Mouse (Mus musculus) gastrocnemius, postnatal 25 days (tissue): ENCODE measurements around the gene Pla2g6. TPM values are rescaled to one million over a fixed set of nuclear protein-coding genes. Genes with fewer than 3 reads are reported as not detected.

Experiments
- DNase-seq: peaks from one replicate; pipeline ENCODE4 v3.0.0; 2022
- total RNA-seq, 2 experiments: library from RNA; stranded (reverse); gene quantifications; 1 replicate in 1 of 2; 2 replicates in 1 of 2; pipeline ENCODE4 v1.2.3; 2021

Pla2g6 gene
- total RNA-seq, 2 experiments from 2014 or later: 15.0 to 16.0 TPM

DNA sequence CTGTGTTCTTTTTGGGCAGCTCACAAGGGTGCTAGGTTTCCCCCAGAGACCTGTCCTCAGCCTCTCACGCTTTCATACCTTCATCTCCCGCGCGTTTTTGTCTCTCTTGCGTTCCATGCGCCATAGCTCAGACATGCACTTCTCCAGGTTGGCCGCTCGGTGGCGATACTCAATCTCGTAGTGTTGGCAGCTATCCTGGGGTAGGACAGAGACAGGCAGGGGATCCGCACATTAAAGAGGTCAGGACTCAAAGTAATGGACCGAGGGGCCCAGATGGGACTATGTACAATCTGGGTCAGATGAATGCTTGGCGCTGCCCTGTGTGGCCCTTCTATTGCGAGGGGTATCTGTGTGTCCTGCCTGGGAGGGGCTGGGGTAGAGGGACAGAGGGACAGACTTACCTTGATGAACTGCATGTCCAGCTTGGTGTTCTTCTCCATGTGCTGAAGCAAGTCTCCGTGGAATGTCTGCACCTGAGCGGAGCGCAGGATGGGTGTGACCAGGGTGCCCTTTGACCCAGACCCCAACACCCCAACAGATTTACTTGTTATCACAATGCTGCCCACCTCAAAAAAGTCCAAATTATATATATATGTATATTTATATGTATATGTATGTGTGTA, 57.0 kb downstream of the Pla2g6 start:
- no peak for DNase-seq

GRCm38 (mm10) chr15:79270317-79271123, 57.7 kb downstream of the Pla2g6 start:
- DNase-seq: peak; percentile 75

DNA sequence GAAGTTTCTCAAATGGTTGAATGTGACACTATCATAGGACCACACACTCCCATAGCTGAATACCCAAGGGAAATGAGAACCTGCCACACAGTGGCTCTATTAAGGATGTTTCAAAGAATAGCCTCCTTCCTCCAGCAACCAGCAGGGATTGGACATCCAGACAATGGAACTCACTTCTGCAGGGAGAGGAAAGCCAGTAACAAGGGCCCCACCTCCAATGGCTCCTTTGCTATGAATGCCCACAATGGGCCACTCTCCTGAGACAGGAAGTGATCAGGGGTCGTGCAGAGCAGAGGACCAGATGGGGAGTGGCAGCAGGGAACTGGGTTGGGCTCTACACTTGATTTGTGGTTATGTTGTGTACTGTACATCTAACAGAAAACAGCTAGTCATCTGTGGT, 59.7 kb downstream of the Pla2g6 start:
- DNase-seq: no peak

DNA sequence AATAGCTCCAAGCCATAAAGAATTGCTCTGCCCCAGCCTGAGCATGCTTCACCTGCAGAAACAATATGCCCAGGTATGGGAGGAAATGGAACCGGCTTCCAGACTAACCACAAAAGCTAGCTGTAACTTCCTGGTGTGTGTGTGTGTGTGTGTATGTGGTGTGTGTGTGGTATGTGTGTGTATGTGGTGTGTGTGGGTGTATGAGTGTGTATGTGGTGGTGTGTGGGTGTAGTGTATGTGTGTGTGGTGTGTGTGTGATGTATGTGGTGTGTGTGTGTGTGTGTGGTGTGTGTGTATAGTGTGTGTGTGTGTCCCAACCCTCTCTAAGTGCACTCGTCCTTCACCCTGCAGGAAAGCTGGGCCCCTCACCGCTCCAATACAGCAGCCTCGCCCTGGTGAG, 62.8 kb downstream of the Pla2g6 start:
- no peak for DNase-seq

DNA sequence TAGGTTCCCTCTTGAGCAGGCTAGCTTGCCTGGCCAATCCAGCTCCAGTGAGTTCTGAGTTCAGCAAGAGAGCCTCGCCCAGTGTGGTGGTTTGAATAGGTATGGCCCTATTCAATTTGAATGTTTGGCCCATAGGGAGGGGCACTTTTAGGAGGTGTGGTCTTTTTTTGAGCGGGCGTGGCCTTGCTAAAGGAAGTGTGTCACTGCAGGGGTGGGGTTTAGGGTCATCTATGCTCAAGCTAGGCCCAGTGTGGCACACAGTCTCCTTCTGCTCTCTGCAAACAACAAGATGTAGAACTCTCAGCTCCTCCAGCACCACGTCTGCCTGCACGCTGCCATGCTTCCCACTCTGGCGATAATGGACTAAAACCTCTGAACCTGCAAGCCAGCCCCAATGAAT, 64.5 kb downstream of the Pla2g6 start:
- DNase-seq: no peak

DNA sequence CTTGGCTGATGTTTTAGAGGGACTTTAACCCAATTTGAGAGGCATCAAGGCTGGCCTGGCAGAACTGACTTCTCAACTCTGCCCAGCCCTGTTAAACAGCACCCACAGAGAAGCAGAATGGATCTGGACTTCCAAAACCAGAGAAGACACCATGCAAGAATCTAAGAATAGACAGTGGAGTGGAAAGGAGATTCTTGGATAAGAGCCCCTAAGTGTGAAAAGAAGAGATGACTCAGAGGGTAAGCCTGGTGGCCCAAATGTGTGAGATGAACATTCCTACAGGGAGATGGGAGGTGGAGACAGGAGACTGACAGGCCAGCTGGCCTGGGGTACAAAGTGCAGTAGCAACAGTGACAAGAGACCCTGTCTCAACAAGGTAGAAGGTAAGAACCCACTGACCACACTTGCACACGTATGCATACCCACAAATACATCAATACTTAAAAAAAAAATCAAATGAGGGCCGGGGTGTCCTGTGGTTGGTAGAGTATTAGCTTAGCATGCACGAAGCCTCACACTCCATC, 65.3 kb downstream of the Pla2g6 start:
- no peak for DNase-seq

DNA sequence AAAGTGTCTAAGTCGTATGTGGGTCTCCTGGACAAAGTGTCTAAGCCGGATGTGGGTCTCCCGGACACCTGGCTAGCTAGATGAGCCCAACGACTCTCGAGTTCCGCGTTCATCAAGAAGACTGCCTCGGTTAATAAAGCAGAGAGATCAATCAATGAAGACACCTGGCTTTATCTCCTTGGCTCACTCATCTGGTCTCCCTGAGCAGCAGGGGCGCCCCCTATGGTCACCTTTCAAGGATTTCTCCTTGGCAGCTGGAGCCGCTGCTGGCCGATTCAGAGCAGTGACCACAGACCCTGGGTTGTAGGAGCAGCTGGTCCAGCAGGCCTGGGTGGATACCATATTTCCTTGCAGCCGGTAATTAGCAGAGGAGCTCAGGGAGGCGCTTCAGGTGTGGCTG, 65.8 kb downstream of the Pla2g6 start:
- DNase-seq: no peak

DNA sequence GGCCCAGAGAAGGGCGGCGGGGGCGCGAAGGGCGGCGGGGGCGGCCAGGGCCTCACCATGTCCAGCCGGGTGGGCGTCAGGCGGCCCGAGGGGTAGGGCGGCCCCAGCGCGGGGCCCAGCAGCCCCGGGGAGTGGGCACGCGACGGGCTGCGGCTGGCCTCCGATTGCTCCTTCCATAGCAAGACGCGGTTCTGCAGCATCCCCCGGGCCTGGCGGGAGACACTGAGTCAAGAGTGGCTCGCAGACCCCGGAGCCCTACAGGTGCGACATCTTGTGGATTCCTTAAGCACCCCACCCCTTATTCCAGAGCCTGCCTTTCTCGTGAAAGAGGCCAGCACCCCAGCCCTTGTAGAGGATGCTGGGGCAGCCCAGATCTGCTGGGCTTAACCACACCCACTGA, 66.4 kb downstream of the Pla2g6 start:
- DNase-seq: no peak

- no peak for DNase-seq
Measured at GRCm38 (mm10) chr15:79261095-79261725, 67.0 kb downstream of the Pla2g6 start.

DNA sequence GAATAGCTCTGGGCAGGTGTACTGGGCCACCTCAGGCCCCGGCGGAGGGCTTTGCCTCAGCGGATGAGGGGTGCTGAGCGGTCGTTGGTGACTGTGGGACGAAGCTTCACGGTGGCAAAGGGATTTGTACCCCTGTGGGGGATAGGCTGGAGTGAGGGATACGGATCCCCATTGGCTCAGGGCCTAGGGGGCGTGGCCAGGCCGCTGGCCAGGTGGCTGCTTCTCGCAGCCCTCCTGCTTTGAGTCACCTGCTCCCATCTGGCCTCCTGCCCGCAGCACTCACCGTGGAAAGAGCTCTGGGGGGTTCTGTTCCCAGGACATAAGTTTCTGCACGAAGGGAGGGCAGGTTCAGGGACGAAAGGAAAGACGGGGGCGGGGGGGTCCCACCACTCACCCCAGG, 69.7 kb downstream of the Pla2g6 start:
- DNase-seq: no peak

DNA sequence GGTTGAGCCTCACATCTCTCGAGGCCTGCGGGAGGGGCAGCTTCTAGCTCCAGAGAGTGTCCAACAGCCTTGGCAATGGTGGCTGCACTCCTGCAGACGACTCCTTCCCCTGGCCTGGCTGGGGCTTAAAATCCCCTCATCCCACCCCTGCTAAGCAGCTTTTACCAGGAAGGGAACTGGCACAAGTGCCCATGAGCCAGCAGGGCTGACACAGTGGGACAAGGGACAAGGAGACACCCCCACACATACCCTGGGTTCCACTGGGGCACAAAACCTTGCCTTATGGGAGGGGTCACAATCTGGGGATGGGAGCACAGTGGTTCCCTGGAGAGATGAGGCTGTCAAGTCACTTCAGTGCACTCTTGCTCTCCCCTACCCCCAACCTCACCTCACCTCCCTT, 73.5 kb downstream of the Pla2g6 start, which contains the start of gene Slc16a8:
Slc16a8 (minus strand) TSS at position 101 of the 400 bp plus-strand sequence.
- DNase-seq: no peak

GRCm38 (mm10) chr15:79252580-79252979, 75.6 kb downstream of the Pla2g6 start:
- DNase-seq: no peak

- DNase-seq: no peak
Measured at GRCm38 (mm10) chr15:79251781-79252491, 76.3 kb downstream of the Pla2g6 start.

DNA sequence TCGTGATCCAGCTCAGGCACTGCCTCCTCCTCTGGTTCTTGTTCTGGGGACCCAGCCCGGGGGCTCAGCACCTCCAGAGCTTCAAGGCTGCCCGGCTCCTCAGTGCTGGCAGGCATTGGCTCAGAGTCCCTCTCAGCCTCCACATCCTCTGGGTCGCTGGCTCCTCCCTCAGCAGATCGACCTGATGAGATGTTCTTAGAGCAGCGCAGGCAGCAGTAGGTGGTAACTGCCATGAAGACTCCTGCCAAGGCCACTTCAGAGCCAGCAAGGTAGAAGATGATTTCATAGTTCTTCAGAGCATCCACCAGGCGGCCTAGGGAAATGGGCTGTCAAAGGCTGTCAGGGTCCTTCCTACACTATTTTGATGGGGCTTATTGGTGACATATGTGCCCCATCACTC, 77.0 kb downstream of the Pla2g6 start:
- no peak for DNase-seq

GRCm38 (mm10) chr15:79250236-79250635, 78.0 kb downstream of the Pla2g6 start:
- no peak for DNase-seq

GRCm38 (mm10) chr15:79245321-79245720, 82.9 kb downstream of the Pla2g6 start:
- DNase-seq: no peak

GRCm38 (mm10) chr15:79244071-79244893, 83.9 kb downstream of the Pla2g6 start:
- DNase-seq: no peak

DNA sequence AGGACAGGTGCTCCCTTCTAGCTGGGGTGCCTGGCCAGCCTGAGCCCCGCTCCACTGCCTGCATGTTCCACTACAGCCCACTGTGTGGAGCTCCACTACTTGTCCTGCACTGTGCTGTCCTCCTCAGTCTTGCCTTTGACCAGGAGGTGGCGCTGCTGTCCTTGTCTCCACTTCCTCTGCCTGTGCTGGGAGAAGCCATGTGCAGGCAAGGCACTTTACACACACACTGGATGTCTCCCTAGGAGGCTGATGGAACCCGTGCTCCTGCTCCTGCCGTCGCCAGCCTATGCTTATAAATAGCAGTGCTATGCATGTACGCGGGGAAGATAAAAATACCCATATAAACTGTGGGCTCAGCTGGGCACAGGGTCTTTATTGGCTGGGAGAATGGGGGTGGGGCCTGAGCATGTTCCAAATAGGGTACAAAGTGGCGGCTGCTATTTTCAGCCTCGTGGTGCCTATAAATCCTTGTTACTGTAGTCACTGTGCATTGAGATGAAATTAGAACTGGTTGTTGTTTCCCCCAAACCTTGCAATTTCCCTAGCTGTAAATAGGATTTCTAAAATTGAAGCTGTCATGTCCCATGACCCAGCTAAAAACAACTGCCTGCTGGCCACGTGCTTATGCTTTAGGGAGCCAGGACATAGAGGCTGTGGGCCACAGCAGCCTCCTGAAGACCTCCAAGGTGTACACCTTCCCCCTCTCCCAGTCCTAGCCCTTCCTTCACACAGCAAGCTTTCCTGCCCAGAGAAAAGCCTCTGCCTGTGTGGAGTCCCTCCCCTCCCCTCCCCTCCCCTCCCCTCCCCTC, 84.8 kb downstream of the Pla2g6 start:
- peak; percentile 95 for DNase-seq

DNA sequence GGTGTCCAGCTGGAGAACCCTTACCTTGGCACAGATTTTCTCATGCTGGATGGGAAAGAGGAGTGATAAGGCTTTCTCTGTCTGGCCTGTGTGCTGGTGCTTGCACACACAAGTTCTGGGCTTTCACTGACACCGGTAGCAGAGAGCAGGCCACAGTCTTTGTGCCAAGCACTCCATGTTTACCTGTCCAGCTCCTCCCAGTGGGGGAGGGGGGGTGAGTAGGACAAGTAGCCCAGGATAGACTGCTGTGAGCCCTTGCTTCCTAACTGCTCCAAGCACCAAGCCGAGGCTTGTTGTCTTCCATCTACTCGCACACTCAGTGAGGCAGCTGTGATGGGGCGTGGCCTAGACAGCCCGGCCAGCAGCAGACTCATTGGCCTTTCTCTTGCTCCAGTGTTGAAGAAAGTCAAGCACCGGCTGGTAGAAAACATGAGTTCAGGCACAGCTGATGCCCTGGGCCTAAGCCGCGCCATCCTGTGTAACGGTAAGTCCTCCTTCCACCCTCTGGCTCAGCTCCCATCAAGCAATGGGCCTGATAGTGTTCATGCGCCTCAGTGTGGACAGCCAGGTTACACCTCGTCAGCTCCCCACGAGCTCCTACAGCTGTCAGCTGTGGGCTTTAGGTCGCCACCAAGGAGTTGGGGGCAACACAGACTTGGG, 85.5 kb downstream of the Pla2g6 start:
- no peak for DNase-seq

DNA sequence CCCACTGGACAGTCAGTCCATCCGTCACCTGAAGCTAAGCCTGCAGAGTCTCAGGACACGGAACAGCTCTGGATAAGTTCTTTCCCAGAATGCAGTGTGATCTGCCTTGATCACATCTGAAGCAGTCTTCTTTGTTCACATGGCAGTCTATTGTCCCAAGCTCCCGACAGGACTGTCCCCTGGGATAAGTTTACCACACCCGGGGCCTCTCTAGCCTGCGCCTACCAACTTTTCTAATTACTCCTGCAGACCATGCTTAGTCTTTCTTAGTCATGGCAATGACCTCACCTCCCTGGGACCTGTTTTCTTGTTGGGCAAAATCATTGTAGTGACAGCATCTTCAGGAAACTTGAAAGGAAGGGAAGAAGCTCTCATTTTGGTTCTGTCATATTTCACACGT, 90.2 kb downstream of the Pla2g6 start:
- no peak for DNase-seq
